Mouse (Mus musculus) brain, adult 2 months (tissue): ENCODE results near the gene Il9r.
"Not testable (repeated sequence)": the region's sequence is repeated elsewhere in the genome, so short reads cannot be mapped to it uniquely, and the experiment has no call there.

ENCODE experiments used
- DNase-seq: peaks from one replicate; pipeline ENCODE4 v3.0.0; 2011; ENCODE audit warnings: low read depth, low spot score

Gene Il9r

GRCm38 (mm10) chr11:32226124-32226871 lies 26.2 kb upstream of the Il9r start, which contains the start of gene Mpg:
TSS of gene Mpg (plus strand) at chr11:32226505.
- peak; percentile 96 for DNase-seq

GRCm38 (mm10) chr11:32225222-32226104 lies 25.4 kb upstream of the Il9r start:
- DNase-seq = no peak

- peak; percentile 54 for DNase-seq
These were observed 24.5 kb upstream of the Il9r start for GRCm38 (mm10) chr11:32224468-32225139.

GRCm38 (mm10) chr11:32223297-32223967 lies 23.4 kb upstream of the Il9r start:
- no peak for DNase-seq

- DNase-seq = peak; percentile 50
These were observed 22.6 kb upstream of the Il9r start for GRCm38 (mm10) chr11:32222570-32223194.

GRCm38 (mm10) chr11:32221951-32222409 lies 21.9 kb upstream of the Il9r start, which contains the start of gene Rhbdf1:
TSS of gene Rhbdf1 (minus strand) at chr11:32222300.
- no peak for DNase-seq

- no peak for DNase-seq
These were observed 21.3 kb upstream of the Il9r start for GRCm38 (mm10) chr11:32221225-32221950.

GRCm38 (mm10) chr11:32220607-32221224 lies 20.6 kb upstream of the Il9r start:
- no peak for DNase-seq

- DNase-seq = peak; percentile 53
These were observed 19.2 kb upstream of the Il9r start for GRCm38 (mm10) chr11:32219287-32219686.

- peak; percentile 39 for DNase-seq
These were observed 18.5 kb upstream of the Il9r start for GRCm38 (mm10) chr11:32218501-32219050.

GRCm38 (mm10) chr11:32216851-32217250 lies 16.8 kb upstream of the Il9r start:
- peak; percentile 93 for DNase-seq

- no peak for DNase-seq
These were observed 15.5 kb upstream of the Il9r start for GRCm38 (mm10) chr11:32215372-32216162.

- DNase-seq = no peak
These were observed 10.5 kb upstream of the Il9r start for GRCm38 (mm10) chr11:32210623-32211022.

GRCm38 (mm10) chr11:32205058-32205873 lies 5.2 kb upstream of the Il9r start, which contains the start of gene Snrnp25:
TSS of gene Snrnp25 (plus strand) at chr11:32205415.
- DNase-seq = peak; percentile 99

- DNase-seq = no peak
These were observed 2.0 kb upstream of the Il9r start for GRCm38 (mm10) chr11:32201922-32202685.

GRCm38 (mm10) chr11:32200992-32201391 lies 913 bp upstream of the Il9r start:
- not testable (repeated sequence) for DNase-seq

- DNase-seq = no peak
These were observed 849 bp downstream of the Il9r start for GRCm38 (mm10) chr11:32199230-32199629.
